Mouse (Mus musculus): ENCODE measurements at regions not wholly inside any gene's neighbourhood (a gene's known extent, or its start where the extent isn't known, plus 50 kb on each side); places are given as distances from the start of the nearest gene placed in this dataset.

DNA sequence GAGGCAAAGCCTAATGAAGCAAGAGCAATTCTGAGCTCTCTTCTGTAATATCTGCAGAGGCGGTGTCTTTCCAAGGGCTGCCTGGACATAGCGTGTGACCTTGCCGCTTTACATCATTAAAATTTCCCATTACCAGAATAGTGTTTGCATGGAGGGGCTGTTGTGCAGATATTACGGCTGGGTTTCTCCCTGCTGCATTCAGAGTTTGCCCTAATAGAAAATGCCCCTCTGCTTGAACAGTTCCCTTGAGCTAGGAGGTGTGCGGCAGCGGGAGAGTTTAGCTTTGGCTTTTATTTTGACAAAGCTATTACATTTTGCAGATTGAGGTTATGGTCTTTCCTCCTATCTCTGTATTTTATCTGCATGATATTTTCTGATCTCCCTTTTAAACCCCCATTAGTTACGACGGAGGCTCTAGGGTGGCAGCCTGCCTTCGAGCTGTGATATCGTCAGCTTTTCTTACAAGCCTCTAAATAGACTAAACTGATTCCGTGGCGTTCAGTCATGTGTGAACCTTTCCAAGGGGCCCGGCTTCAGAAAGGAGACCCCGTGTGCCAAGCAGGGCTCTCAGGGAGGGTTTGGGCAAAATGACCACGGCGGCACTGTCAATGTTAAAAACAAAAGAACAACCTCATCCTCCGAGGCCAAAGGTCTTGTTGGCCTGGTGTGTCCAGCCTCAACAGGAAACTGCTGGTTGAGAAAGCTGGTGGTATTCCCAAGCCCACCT lies 182.2 kb upstream of the Pmfbp1 start:
- TF ChIP-seq MAFK (IDR thresholded peaks at IDR 0.05; ENCODE audit: insufficient read depth, low read depth, low read length), result no peak
- TF ChIP-seq CHD2 (IDR thresholded peaks at IDR 0.05; ENCODE audit: low read depth, low read length), result no peak
- no peak for TF ChIP-seq ZNF384 (IDR thresholded peaks at IDR 0.05; ENCODE audit: low read depth, low read length)
- TF ChIP-seq HCFC1 (IDR thresholded peaks at IDR 0.05; ENCODE audit: borderline replicate concordance, insufficient read depth, low read length), result no peak
- no peak for TF ChIP-seq ZC3H11A (IDR thresholded peaks at IDR 0.05; ENCODE audit: borderline replicate concordance, low read depth, low read length)
